Mouse (Mus musculus) layer of hippocampus, postnatal 36 days (tissue): ENCODE measurements around the gene Rabgef1. TPM values are rescaled to one million over a fixed set of nuclear protein-coding genes. Genes with fewer than 3 reads are reported as not detected.

Experiments used
- DNase-seq, 2 experiments: peaks; one replicate each; pipeline ENCODE4 v3.0.0; 2022
- total RNA-seq, 2 experiments: library from RNA; stranded (reverse); gene quantifications; 2 replicates each; pipeline ENCODE4 v1.2.3; 2021

Rabgef1 gene
- total RNA-seq = 10 to 100 TPM; 51.3 to 53.3 TPM

DNA sequence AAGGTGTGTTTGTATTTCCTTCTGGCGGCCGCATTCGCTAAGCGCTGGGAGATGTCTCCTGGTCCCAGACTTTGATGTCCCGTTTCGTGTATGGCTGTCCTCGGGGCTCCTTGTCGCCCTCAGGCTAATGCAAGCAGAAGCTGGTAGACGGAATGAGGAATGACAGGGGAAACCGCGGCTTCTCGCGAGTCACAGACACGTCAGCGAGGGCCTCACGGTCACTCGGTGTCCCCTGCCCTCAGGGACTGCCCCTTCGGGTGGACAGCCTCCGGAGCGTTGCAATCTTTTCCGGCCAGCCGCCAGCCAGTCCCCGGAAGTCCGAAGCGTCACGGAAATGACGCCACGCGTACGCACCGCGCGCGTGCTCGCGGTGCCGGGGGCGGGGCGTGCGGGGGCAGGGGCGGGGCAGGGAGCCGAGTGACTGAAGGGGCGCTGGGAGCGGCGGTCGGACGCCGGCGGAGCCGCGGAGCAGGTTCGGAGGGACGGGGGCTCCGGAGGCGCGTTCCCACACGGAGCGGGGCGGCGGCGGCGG, at the start of gene Rabgef1:
Gene Rabgef1 (plus strand): TSS at position 376 of the 532 bp plus-strand sequence.
- peak; percentile 92 to 93 for DNase-seq

DNA sequence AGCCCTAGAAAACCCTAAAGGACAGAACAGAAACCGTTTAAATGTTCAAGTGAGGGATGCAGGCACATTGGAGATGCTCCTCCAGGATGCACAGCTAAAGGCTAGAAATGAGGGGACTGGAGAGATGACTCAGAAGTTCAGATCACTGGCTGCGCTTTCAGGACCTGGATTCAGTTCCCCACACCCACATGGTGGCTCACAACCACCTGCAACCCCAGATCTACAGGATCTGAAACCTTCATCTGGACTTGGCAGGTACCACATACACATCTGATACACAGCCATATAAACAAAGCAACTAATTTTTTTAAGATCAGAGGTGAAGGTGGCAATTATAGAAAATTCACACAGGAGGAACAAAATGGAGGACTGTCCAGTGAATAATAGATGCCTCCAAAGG, 49.2 kb upstream of the Rabgef1 start:
- no peak for DNase-seq

DNA sequence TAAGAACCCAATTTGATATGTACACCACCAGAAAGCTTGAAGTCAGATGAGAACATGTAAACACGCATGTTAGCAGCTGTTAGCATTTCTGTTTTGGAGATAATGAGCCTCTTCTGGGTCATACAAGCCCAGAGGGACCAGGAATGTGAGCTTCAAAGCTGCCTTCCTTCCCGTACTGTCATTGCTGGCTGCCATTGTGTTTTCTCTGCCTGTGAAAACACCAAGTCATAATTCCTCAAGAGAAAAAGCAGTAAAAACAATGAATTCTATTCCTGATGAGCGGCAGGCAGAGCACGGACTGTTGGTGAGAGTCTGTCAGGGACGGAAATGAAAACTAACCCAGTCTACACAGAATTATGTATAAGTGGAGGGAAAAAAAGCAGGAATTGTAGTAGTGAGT, 47.3 kb upstream of the Rabgef1 start:
- DNase-seq = no peak

DNA sequence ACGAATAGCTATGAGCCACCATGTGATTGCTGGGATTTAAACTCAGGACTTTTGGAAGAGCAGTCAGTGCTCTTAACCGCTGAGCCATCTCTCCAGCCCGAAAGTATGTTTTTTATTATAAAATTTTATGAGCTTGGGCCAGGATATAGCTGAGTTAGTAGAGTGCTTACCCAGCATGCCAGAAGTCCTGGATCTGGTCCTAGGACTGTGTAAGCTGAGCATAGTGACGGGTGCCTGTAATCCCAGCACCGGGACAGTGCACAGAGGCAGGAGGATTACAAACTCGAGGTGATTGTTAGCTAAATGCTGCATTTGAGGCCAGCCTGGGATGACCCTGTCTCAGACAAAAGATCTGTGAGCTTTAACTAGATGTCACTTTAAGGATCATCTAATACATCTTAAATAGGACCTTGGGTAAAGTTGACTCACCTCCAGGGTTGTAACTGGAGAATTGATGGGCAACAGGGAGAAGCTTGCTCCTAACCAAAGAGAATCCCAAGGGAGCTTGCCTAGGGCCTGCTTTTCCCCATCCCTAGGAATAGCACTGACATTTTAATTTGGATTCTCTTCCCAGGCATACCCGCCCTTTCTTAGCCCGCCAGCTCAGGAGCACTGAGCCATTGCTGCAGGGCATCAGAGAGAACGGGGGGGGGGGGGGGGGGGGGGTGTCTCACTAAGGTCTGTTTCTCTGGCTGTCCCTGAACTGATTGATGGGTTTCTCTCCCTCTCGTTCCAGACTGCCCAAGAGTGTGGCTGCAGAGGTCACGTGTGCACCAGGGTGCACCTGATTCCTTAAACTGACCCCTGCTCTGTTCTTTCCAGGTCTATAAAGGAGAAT, 42.7 kb upstream of the Rabgef1 start:
- DNase-seq = no peak

DNA sequence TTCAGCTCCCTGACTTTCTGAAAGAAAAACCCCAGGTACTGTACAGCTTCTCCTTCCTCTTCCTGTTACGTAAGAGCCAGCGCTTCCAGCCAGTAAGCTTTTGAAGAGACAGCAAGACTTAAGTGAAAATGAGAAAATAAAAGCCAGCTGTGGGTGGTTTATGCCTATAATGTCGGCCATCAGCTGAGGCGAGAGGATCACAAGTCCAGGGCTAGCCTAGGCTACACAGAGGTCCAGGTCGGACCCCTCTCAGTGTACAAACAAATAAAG, 42.1 kb upstream of the Rabgef1 start:
- no peak for DNase-seq

DNA sequence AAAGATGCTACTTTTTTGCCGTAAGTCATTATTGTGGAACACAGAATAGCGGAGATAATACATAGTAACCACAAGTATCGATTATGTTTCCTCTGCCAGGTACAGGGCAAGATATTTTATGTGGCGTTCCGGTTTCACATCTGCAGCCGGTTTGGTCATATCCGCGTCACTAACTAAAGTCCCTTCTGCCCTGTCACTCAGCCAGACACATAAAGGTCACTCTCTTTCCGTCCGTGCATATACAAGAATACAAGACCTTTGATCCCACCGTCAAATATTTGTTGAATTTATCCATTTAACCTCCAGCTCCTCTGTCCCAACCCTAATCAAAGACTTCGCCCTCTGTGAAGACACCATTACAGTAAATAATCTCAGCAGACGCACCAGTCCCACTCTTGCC, 35.0 kb upstream of the Rabgef1 start:
- DNase-seq = no peak

DNA sequence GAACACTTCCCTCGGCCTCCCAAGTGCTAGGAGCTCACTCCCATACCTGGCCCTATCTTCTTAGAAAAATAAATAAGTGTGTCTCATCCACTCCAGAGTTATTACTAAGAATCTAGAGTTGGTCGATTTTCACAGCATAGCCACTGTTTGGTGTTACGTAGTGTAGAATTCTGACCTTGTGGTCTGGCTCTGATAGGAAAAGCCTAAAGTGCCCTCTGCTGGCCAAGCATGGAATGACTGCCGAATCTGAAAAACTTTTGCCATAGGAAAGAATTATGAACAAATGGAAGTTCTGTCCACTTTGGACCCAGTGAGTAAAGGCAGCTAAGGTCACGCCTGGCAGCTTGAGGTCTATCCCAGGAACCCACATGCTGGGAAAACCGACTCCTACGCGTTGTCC, 32.2 kb upstream of the Rabgef1 start:
- DNase-seq = peak; percentile 51 to 67

DNA sequence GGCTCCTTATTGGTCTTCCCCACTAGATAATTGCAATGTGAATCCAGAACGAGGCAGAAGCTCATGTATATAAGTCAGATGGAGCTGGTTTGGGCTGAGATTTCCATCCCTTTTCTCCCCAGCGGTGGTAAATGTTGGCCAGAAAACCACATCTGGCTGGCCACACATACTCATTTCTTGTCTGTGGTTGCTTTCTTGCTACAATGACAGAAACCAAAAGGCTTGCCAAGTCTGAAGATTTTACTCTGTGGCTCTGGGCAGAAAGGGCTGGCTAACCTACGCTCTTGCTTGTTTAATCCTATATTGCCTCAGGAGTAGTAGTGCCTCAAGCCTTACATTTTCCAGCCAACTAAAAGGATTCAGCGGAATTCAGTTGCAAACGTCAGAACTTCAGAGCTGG, 30.5 kb upstream of the Rabgef1 start:
- DNase-seq = no peak

DNA sequence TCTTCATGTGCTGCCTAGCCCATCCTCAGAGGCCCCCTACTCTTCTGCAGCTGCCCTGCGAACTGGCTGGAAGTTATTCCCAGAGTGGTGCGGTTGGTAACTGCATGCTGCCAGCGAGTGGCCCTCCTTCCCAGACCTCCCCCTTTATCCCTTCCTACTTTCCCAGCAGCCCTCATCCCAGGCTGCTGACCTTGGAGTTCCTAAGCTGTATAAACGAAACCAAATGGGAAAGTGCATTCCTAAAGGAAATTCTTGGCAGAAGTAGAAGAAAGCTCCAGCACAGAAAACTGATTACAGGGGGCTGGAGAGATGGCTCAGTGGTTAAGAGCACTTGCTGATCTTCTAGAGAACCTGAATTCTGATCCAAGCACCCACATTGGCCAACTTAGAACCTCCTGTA, 29.6 kb upstream of the Rabgef1 start:
- DNase-seq = no peak

DNA sequence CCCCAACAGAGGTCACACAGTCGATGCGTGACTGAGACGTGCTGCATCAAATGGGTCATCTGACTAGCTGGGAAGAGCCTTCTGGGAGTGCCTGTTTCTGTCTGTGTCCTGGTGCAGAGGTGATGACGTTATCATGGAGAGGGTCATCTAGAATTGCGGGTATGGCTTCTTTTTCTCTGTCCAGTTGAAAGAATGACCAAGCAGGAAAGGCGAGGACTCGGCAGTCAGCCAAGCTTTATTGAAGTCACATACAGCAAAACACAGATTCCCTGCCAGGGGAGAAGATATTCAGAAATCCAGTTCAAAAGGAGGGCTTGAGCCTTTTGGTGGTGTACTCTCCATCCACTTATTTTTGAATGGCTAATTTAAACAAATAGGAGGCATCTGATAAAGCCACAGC, 28.5 kb upstream of the Rabgef1 start:
- no peak for DNase-seq

DNA sequence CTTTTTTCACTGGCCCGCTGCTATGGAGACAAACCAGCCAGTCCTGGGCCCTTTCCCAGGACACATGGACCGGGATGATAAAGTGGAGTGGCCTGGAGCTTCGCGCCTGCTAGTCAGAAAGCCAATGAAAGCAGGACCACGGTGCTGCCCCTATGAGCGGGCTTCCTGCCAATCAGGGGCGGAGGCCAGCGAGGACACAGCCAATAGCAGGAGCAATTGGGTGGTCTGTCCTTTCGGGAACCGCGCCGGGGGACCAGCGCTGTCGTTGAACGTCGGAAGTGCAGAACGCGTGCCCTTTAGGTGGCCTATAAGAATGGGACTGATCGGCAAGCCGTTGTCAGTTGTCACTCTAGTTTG, 27.6 kb upstream of the Rabgef1 start:
- DNase-seq = peak in 1 of 2 experiments; percentile 71

GRCm38 (mm10) chr5:130144334-130145312, 27.0 kb upstream of the Rabgef1 start, which contains the start of gene Kctd7:
TSS of gene Kctd7 (plus strand) at chr5:130144861.
- DNase-seq = peak; percentile 96 to 97

- DNase-seq = no peak
These were observed 25.6 kb upstream of the Rabgef1 start for GRCm38 (mm10) chr5:130145961-130146360.

- DNase-seq = no peak
These were observed 21.8 kb upstream of the Rabgef1 start for GRCm38 (mm10) chr5:130149726-130150310.

DNA sequence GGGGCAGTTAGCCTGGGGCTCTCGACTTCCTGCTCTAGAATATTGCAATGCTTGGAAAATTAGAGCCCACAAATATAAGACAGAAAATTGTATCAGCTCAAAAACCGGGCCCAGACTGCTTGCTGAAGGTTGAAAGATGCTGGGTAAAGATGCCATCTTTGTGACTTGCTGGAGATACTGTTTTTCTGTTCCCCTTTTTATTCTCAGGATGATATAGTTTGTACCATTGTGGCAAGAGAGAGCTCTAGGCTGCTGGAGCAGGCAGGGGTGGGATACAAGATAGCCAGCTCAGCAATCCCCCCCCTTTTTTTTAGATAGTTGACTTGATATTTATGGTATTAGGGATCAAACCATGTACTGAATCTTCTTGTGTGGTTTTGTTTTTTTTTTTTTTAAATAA, 17.3 kb upstream of the Rabgef1 start:
- DNase-seq = no peak

- DNase-seq = no peak
These were observed 13.1 kb upstream of the Rabgef1 start for GRCm38 (mm10) chr5:130158545-130158944.

DNA sequence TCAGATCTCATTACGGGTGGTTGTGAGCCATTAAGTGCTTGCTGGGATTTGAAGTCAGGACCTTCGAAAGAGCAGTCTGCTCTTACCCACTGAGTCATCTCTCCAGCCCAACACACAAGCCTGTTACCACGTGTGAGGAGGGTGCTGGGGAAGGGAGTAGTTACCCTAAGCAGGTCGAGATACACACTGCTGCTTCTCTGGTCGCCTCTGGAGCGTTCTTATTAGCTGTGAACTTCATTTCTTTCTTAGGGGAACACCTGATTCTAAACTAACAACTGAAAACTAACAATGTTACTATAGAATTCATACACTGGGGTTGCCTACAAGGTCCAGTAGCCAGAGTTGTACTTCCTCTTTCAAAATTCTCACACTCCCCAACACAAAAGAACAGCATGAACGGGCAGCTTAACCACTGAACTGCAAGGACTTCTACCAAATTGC, 11.8 kb upstream of the Rabgef1 start:
- DNase-seq = no peak

DNA sequence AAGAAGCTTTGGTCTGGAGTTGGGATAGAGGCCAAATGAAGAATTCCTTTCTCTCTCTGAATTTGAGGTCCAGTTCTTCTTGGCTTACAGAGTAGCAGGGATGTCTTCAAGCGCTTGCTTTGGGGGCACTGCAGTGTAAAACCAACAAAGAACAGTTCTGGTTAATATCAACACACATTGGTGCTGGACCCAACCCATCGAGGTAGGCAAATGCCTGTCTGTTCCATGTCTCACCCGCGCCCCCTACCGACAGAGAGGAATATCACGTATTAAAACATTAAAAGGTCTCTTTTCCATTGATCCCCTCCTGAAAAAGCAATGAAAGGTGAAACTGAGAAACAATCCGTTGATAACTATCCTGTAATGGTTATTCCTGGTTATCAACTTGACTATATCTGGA, 7.9 kb upstream of the Rabgef1 start:
- DNase-seq = peak; percentile 62 to 70

DNA sequence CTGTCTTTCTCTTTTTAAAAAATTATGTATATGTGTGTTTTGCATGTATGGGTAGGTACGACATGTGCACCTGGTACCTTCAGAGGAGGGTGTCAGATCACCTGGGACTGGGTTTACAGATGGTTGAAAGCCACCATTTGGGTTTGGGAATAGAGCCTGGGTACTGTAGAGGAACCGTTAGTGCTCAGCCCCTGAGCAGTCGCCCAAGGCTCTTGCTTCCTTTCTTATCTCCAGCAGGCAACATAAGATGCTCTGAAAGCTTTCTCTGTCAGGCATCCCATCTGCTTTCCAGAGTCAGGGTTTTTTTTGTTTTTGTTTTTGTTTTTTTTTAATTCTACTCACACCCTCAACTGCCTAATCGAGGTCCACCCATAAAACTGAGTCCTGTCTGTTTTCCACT, 6.4 kb upstream of the Rabgef1 start:
- no peak for DNase-seq

DNA sequence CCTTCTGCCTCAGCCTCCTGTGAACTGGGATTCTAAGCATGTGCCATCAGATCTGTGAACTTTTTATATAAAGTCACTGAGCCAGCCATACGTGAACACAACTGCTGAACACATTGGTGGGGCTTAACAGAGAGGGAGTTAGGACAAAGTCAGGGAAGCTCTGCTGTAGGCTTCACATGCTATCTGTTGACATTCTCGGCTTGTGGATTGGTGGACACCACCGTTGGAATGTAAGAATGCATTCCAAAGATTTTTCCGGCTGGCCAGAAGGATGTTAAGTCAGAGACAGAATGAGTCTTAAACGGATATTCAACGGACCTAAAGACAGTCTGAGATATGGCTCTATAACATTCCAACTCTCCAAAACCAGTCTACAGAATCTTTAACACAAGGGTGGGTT, 2.5 kb upstream of the Rabgef1 start:
- DNase-seq = no peak

DNA sequence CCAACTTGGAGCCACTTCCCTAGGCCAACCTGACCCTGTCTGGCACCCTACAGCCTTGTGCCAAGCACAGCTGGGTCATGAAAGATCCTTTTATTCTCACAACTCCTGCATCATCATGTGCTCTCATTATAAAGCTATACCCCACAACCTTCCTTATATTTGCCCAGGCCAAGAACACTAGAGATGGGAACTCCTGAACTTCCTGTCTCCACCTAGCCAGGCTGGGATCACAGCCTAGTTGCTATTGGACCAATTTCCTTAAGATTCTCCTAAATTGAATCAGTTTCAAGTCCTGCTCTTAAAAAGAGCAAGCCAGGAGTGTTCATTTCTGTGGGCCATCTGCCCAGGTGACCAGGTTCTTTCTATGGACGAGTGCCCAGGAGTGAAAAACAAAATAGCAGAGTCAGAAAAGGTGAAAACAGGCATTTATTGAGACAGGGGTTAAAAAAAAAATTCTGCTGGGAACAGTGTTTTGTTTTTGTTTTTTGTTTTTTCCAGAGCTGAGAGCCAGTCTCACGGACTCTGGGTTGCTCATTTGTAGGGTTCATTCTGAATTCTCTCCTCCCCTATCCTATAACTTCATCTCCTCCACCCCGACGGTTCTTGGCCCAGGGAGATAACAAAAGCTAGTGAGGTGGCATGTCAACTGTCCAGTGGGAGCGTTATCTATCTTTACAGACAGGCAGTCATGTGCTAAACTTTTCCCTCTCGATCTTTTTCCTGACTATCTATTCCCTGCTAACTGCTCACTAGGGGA, 754 bp upstream of the Rabgef1 start:
- DNase-seq = no peak

GRCm38 (mm10) chr5:130171956-130172601, 481 bp downstream of the Rabgef1 start:
- DNase-seq = no peak
